Mouse (Mus musculus): ENCODE results near the gene Cdyl2.

Cdyl2 gene

DNA sequence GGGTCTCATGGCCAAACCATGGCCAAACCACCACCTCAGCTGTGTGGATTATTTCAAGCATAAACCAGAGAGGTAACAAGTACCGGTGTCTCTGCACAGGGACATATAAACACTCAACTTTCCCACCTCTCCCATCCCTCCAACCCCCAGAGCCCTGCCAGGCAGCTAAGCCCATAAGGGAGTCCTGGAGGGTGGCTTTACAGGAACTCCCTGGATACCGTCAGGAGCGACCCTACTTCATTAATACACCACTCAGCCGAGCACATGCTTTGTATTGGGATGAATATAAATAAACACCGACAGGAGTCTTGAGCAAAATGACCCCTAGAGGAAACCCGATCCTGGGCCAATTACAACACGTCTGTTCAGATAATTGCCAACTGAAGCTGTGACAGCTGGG lies 194.0 kb downstream of the Cdyl2 start:
- no peak for DNase-seq (ENCODE audit: low spot score)

- no peak for DNase-seq (ENCODE audit: low spot score)
Observed at GRCm38 (mm10) chr8:116536786-116537185, 196.0 kb downstream of the Cdyl2 start.

DNA sequence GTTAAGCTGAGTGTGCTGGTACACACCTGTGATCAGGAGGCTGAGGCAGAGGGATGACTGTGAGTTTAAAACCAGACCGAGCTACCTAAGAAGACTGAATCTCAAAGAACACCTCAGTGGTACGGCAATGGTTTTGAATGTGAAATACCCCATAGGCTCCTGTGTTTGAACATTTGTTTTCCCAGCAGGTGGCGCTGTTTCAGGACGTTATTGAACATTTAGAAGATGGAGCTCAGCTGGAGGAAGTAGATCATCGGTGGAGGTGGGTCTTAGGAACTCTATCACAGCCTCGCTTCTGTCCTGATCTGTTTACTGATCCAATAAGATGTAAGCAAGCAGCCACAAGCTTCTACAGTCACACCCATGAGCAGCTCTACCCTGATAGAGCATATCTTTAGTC lies 199.7 kb downstream of the Cdyl2 start:
- no peak for DNase-seq (ENCODE audit: low spot score)

- DNase-seq (ENCODE audit: low spot score): no peak
Observed at GRCm38 (mm10) chr8:116528736-116529135, 204.1 kb downstream of the Cdyl2 start.

GRCm38 (mm10) chr8:116524915-116525314 lies 207.9 kb downstream of the Cdyl2 start:
- DNase-seq (ENCODE audit: low spot score): no peak

Measured in testis, postnatal 10 days (tissue).